Mouse (Mus musculus): ENCODE data around the gene Cmpk2. TPM values are rescaled to one million over a fixed set of nuclear protein-coding genes. Genes with fewer than 3 reads are reported as not detected.

Gene Cmpk2
- polyA plus RNA-seq, 1 experiment = 8.3 TPM

- H3K36me3 ChIP-seq (ENCODE audit: control insufficient read depth, insufficient read depth, low read length) = no peaks in the 10 kb centered on the region
- no peaks in the 10 kb centered on the region for H3K4me1 ChIP-seq (ENCODE audit: control insufficient read depth, insufficient read depth, insufficient read length)
- no peak overlapping the region for H3K4me3 ChIP-seq (ENCODE audit: extremely low read depth, insufficient read depth, insufficient read length)
- no peak overlapping the region for H3K27ac ChIP-seq (ENCODE audit: insufficient read depth, low read length)
- no peaks in the 10 kb centered on the region for H3K27me3 ChIP-seq (ENCODE audit: control insufficient read depth, insufficient read depth, low read length)
- no peak for DNase-seq (ENCODE audit: low read depth in 1 of 2, low spot score in 2 of 2)
- WGBS = 92% methylated on average over 4 of the region's 4 CpGs
- TF ChIP-seq POLR2A (IDR thresholded peaks at IDR 0.05; ENCODE audit: low read depth, low read length) (no peak), CTCF (IDR thresholded peaks at IDR 0.05; ENCODE audit: extremely low read depth, insufficient read depth, insufficient read length, insufficient replicate concordance) (no peak)
Measured at GRCm38 (mm10) chr12:26510971-26511370, 42.0 kb downstream of the Cmpk2 start.

GRCm38 (mm10) chr12:26518206-26518605 lies 49.2 kb downstream of the Cmpk2 start:
- Histone ChIP-seq H3K27me3 (ENCODE audit: control insufficient read depth, insufficient read depth, low read length) (no peaks in the 10 kb centered on the region), H3K4me3 (ENCODE audit: extremely low read depth, insufficient read depth, insufficient read length) (no peak overlapping the region), H3K4me1 (ENCODE audit: control insufficient read depth, insufficient read depth, insufficient read length) (no peaks in the 10 kb centered on the region), H3K27ac (ENCODE audit: insufficient read depth, low read length) (no peak overlapping the region), H3K36me3 (ENCODE audit: control insufficient read depth, insufficient read depth, low read length) (no peaks in the 10 kb centered on the region)
- 75% methylated on average over 3 of the region's 3 CpGs for WGBS
- TF ChIP-seq POLR2A (IDR thresholded peaks at IDR 0.05; ENCODE audit: low read depth, low read length) = no peak
- TF ChIP-seq CTCF (IDR thresholded peaks at IDR 0.05; ENCODE audit: extremely low read depth, insufficient read depth, insufficient read length, insufficient replicate concordance) = no peak
- DNase-seq (ENCODE audit: low read depth in 1 of 2, low spot score in 2 of 2) = no peak

- no peak for DNase-seq (ENCODE audit: low read depth in 1 of 2, low spot score in 2 of 2)
- H3K27ac ChIP-seq (ENCODE audit: insufficient read depth, low read length) = no peak overlapping the region
- H3K36me3 ChIP-seq (ENCODE audit: control insufficient read depth, insufficient read depth, low read length) = no peaks in the 10 kb centered on the region
- no peaks in the 10 kb centered on the region for H3K4me1 ChIP-seq (ENCODE audit: control insufficient read depth, insufficient read depth, insufficient read length)
- TF ChIP-seq CTCF (IDR thresholded peaks at IDR 0.05; ENCODE audit: extremely low read depth, insufficient read depth, insufficient read length, insufficient replicate concordance) (no peak), POLR2A (IDR thresholded peaks at IDR 0.05; ENCODE audit: low read depth, low read length) (no peak)
- WGBS = 35% methylated on average over 3 of the region's 3 CpGs
- no peak overlapping the region for H3K4me3 ChIP-seq (ENCODE audit: extremely low read depth, insufficient read depth, insufficient read length)
- no peaks in the 10 kb centered on the region for H3K27me3 ChIP-seq (ENCODE audit: control insufficient read depth, insufficient read depth, low read length)
Measured at GRCm38 (mm10) chr12:26524943-26525697, 56.1 kb downstream of the Cmpk2 start.

GRCm38 (mm10) chr12:26525698-26526026 lies 56.7 kb downstream of the Cmpk2 start:
- no peaks in the 10 kb centered on the region for H3K4me1 ChIP-seq (ENCODE audit: control insufficient read depth, insufficient read depth, insufficient read length)
- no peak overlapping the region for H3K27ac ChIP-seq (ENCODE audit: insufficient read depth, low read length)
- no peaks in the 10 kb centered on the region for H3K27me3 ChIP-seq (ENCODE audit: control insufficient read depth, insufficient read depth, low read length)
- H3K36me3 ChIP-seq (ENCODE audit: control insufficient read depth, insufficient read depth, low read length) = no peaks in the 10 kb centered on the region
- TF ChIP-seq POLR2A (IDR thresholded peaks at IDR 0.05; ENCODE audit: low read depth, low read length) (no peak), CTCF (IDR thresholded peaks at IDR 0.05; ENCODE audit: extremely low read depth, insufficient read depth, insufficient read length, insufficient replicate concordance) (no peak)
- 65% methylated on average over 5 of the region's 5 CpGs for WGBS
- no peak overlapping the region for H3K4me3 ChIP-seq (ENCODE audit: extremely low read depth, insufficient read depth, insufficient read length)
- DNase-seq (ENCODE audit: low read depth in 1 of 2, low spot score in 2 of 2) = no peak

Other genes with a start within 250 kb of the Cmpk2 start
- gene Rnf144a, start 54.0 kb upstream of the Cmpk2 start, polyA plus RNA-seq (2012; rRNA removed) = 15.8 and 17.7 TPM in 2 replicates
- 17.2 and 19.8 TPM in 2 replicates for gene Rsad2, start 12.8 kb upstream of the Cmpk2 start, polyA plus RNA-seq (2012; rRNA removed)